Mouse (Mus musculus) olfactory bulb, adult 2 months (tissue): Measurements from ENCODE around the gene Tom1.

ENCODE experiments used
- CTCF ChIP-seq: fragments of 200-500 bp; IDR thresholded peaks from 2 replicates; pipeline ENCODE4 v1.5.1; 2012; ENCODE audit warnings: low read depth, mild to moderate bottlenecking, low read length, moderate library complexity; ENCODE audit not compliant: insufficient read depth
- POLR2A ChIP-seq: fragments of 200-500 bp; IDR thresholded peaks from 2 replicates; pipeline ENCODE4 v1.6.1; 2012; ENCODE audit warnings: mild to moderate bottlenecking, low read depth, low read length, moderate library complexity; ENCODE audit not compliant: insufficient read depth

DNA sequence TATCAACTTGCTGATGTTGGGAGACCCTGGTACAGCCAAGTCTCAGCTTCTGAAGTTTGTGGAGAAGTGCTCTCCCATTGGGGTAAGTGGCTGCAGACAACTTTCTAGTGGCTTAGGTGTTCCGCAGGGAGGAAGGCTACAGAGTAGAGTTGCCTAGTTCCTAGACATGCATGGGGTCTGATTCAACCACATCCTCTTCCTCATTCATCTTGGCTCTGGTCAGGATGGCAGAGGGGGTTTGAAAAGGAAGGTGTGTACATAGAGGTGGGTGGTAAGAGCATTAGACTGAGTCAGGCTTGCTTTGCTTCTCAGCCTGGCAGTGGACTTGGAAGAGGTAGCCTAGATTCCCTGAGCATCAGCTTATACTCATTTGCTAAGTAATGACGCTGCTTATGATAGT is 85.8 kb downstream of the Tom1 start:
- no peak for TF ChIP-seq POLR2A
- TF ChIP-seq CTCF = no peak
